Mouse (Mus musculus) urinary bladder, postnatal 14 days (tissue): Measurements from ENCODE around the gene Wif1.
A peak's percentile ranks its signal among the peaks of the same experiment; 100 is the strongest.

Experiments used
- DNase-seq: peaks from one replicate; pipeline ENCODE4 v3.0.0; 2021; ENCODE audit warnings: low spot score

Wif1 gene

GRCm38 (mm10) chr10:121070742-121071141 is 37.0 kb downstream of the Wif1 start:
- DNase-seq, result no peak

- no peak for DNase-seq
These were observed 46.7 kb downstream of the Wif1 start for GRCm38 (mm10) chr10:121080500-121080899.

- DNase-seq, result no peak
These were observed 49.1 kb downstream of the Wif1 start for GRCm38 (mm10) chr10:121082881-121083280.

GRCm38 (mm10) chr10:121083512-121083911 is 49.8 kb downstream of the Wif1 start:
- no peak for DNase-seq

GRCm38 (mm10) chr10:121088679-121089078 is 54.9 kb downstream of the Wif1 start:
- no peak for DNase-seq

- DNase-seq, result no peak
These were observed 55.6 kb downstream of the Wif1 start for GRCm38 (mm10) chr10:121089312-121089711.

- DNase-seq, result no peak
These were observed 56.2 kb downstream of the Wif1 start for GRCm38 (mm10) chr10:121090006-121090405.

GRCm38 (mm10) chr10:121095948-121096347 is 62.2 kb downstream of the Wif1 start:
- DNase-seq, result no peak

- no peak for DNase-seq
These were observed 64.5 kb downstream of the Wif1 start for GRCm38 (mm10) chr10:121098263-121098662.

- no peak for DNase-seq
These were observed 65.9 kb downstream of the Wif1 start for GRCm38 (mm10) chr10:121099658-121100057.

- no peak for DNase-seq
These were observed 82.4 kb downstream of the Wif1 start for GRCm38 (mm10) chr10:121116115-121116514.

GRCm38 (mm10) chr10:121116636-121117035 is 82.9 kb downstream of the Wif1 start:
- no peak for DNase-seq

- no peak for DNase-seq
These were observed 87.0 kb downstream of the Wif1 start for GRCm38 (mm10) chr10:121120751-121121150.

- peak; percentile 9 for DNase-seq
These were observed 90.7 kb downstream of the Wif1 start for GRCm38 (mm10) chr10:121124481-121124880.

GRCm38 (mm10) chr10:121129000-121129925 is 95.5 kb downstream of the Wif1 start:
- peak; percentile 33 for DNase-seq
